Comparison of ENCODE assay signal across 8 mouse cellular contexts in the genomic region with DNA sequence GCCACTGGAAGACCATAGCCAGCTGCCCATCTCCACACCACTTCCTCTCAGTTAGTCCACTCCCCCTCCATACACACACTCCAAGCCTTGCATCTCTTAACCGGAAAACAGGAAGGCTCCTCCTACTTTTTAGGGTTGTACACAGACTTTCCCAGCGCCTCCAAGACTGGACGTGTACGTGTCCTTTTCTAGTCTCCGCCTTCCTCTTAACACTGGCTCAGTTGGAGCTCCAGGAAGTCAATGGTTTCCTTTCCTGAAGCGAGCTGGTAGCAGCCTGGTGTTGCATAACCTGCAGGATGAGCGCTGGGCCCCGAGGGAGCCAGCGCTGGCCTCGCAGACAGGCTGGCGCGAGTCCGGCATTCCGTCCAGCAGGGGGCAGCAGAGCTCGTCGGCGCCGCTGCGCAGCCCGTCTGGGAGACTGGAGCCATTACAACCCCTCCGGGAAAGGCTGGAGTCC.
A peak's percentile ranks its signal among the peaks of the same experiment; 100 is the strongest.
DNase-seq lines count a peak whose midpoint lies in the region; ATAC-seq and TF ChIP-seq lines count a peak whose summit lies in the region.

No protein-coding gene starts in this region.

- H3K79me2 ChIP-seq in myocyte (ENCODE audit: control insufficient read depth, insufficient read depth): no peaks in the 10 kb centered on the region

- H3K9me3 ChIP-seq in forebrain, embryonic 10.5 days: no peaks in the 10 kb centered on the region
- no peaks in the 10 kb centered on the region for H3K9me3 ChIP-seq in heart, embryonic 14.5 days (ENCODE audit: control insufficient read depth, low read length)
- no peaks in the 10 kb centered on the region for H3K9me3 ChIP-seq in liver, embryonic 11.5 days (ENCODE audit: control insufficient read depth, low read length)

- no peaks in the 10 kb centered on the region for H3K36me3 ChIP-seq in forebrain, embryonic 10.5 days (replicated peaks)
- no peaks in the 10 kb centered on the region for H3K36me3 ChIP-seq in heart, embryonic 14.5 days (ENCODE audit: control insufficient read depth, insufficient read depth, low read length)
- no peaks in the 10 kb centered on the region for H3K36me3 ChIP-seq in liver, embryonic 11.5 days (ENCODE audit: control insufficient read depth, insufficient read depth, low read length)
- H3K36me3 ChIP-seq in myocyte (ENCODE audit: control insufficient read depth, insufficient read depth): no peaks in the 10 kb centered on the region

- peak; percentile 58 to 62 for DNase-seq in CD8-positive naive resting alpha-beta T cell, adult 2 months (ENCODE audit: low read depth in 2 of 2, low spot score in 2 of 2)
- peak; percentile 66 for DNase-seq in c-Kit-positive CD71-negative TER-119-negative erythroid progenitor cells, embryonic 14.5 days (ENCODE audit: low read depth)
- peak; percentile 91 for DNase-seq in forebrain, embryonic 10.5 days (ENCODE audit: extremely low spot score, low spot score)
- DNase-seq in kidney, postnatal 10 days: peak; percentile 97
- peak; percentile 93 for DNase-seq in liver, embryonic 11.5 days (ENCODE audit: low spot score)
- peak; percentile 80 to 94 for DNase-seq in spleen, postnatal 4 days (ENCODE audit: low spot score in 2 of 2)

- ATAC-seq in heart, embryonic 14.5 days (ENCODE audit: insufficient number of reproducible peaks, insufficient read depth, low FRiP score, low read depth): peak; percentile 87
- peak; percentile 85 for ATAC-seq in liver, embryonic 11.5 days (replicated peaks; ENCODE audit: low FRiP score)

- H3K27me3 ChIP-seq in forebrain, embryonic 10.5 days (ENCODE audit: poor library complexity, severe bottlenecking): peaks cover 6% of the 10 kb centered on the region
- no peaks in the 10 kb centered on the region for H3K27me3 ChIP-seq in heart, embryonic 14.5 days (ENCODE audit: control insufficient read depth, insufficient read depth, low read length)
- no peaks in the 10 kb centered on the region for H3K27me3 ChIP-seq in liver, embryonic 11.5 days (replicated peaks; ENCODE audit: control insufficient read depth, insufficient read depth, low read length)
- H3K27me3 ChIP-seq in myocyte (ENCODE audit: control insufficient read depth, insufficient read depth, insufficient read length): no peaks in the 10 kb centered on the region

- H3K4me2 ChIP-seq in heart, embryonic 14.5 days (ENCODE audit: low read length): peak overlapping the region; percentile 46
- peak overlapping the region; percentile 50 for H3K4me2 ChIP-seq in liver, embryonic 11.5 days
- peak overlapping the region; percentile 57 for H3K4me2 ChIP-seq in myocyte (ENCODE audit: low read depth)

- no peak overlapping the region for H3K9ac ChIP-seq in heart, embryonic 14.5 days (ENCODE audit: low read length)
- H3K9ac ChIP-seq in liver, embryonic 11.5 days (ENCODE audit: low read depth, low read length): no peak overlapping the region

- peak overlapping the region; percentile 75 for H3K27ac ChIP-seq in forebrain, embryonic 10.5 days
- H3K27ac ChIP-seq in heart, embryonic 14.5 days (replicated peaks in 1 of 2; ENCODE audit: control insufficient read depth in 1 of 2, insufficient read depth in 1 of 2, low read depth in 2 of 2, low read length in 2 of 2): peak overlapping the region; percentile 54 to 64
- no peak overlapping the region for H3K27ac ChIP-seq in liver, embryonic 11.5 days (ENCODE audit: low read depth, low read length)

- H3ac ChIP-seq in myocyte (ENCODE audit: control insufficient read depth, insufficient read length): no peak overlapping the region

- WGBS in forebrain, embryonic 10.5 days: 3% methylated on average over 21 of the region's 21 CpGs
- WGBS in heart, embryonic 14.5 days: 2% methylated on average over 21 of the region's 21 CpGs
- 1% methylated on average over 21 of the region's 21 CpGs for WGBS in liver, embryonic 11.5 days

- TF ChIP-seq POLR2A in myocyte (IDR thresholded peaks at IDR 0.05; ENCODE audit: insufficient read length, low read depth): no peak

- H3K4me1 ChIP-seq in forebrain, embryonic 10.5 days: peaks cover 37% of the 10 kb centered on the region
- peaks cover 15 to 36% of the 10 kb centered on the region in 2 experiments for H3K4me1 ChIP-seq in heart, embryonic 14.5 days (ENCODE audit: control insufficient read depth in 2 of 2, insufficient read depth in 2 of 2, low read length in 2 of 2)
- no peaks in the 10 kb centered on the region for H3K4me1 ChIP-seq in liver, embryonic 11.5 days (replicated peaks; ENCODE audit: control insufficient read depth, insufficient read depth, low read length)

- peak overlapping the region; percentile 35 for H3K4me3 ChIP-seq in forebrain, embryonic 10.5 days
- H3K4me3 ChIP-seq in heart, embryonic 14.5 days (ENCODE audit: control insufficient read depth in 1 of 2, insufficient read depth in 1 of 2, low read depth in 1 of 2, low read length in 2 of 2): peak overlapping the region; percentile 1 to 22; a peak in 3 of 4 replicates
- no peak overlapping the region for H3K4me3 ChIP-seq in liver, embryonic 11.5 days (ENCODE audit: low read depth, low read length)
- no peak overlapping the region for H3K4me3 ChIP-seq in myocyte

TF ChIP-seq in myocyte, 11 proteins besides CTCF, POLR2A, EP300 and RAD21:
- no peak for TF ChIP-seq TCF3 (IDR thresholded peaks at IDR 0.05; ENCODE audit: insufficient read length, low read depth)
- TF ChIP-seq POLR2AphosphoS2 (IDR thresholded peaks at IDR 0.05; ENCODE audit: insufficient read length, low read depth): no peak
- no peak for TF ChIP-seq USF1 (IDR thresholded peaks at IDR 0.05; ENCODE audit: low read depth)
- TF ChIP-seq E2F4 (IDR thresholded peaks at IDR 0.05; ENCODE audit: insufficient read depth): no peak
- TF ChIP-seq MYOD1 (IDR thresholded peaks at IDR 0.05; ENCODE audit: control insufficient read depth in 1 of 3, insufficient read length in 2 of 3, low read depth in 2 of 3): peak in 1 of 3 experiments; percentile 3
- no peak for TF ChIP-seq MYOG (IDR thresholded peaks at IDR 0.05; ENCODE audit: control insufficient read depth in 1 of 3, insufficient read depth in 1 of 3, insufficient read length in 2 of 3, low read depth in 2 of 3)
- no peak for TF ChIP-seq TCF12 (IDR thresholded peaks at IDR 0.05; ENCODE audit: insufficient read depth, poor library complexity, severe bottlenecking)
- no peak for TF ChIP-seq MAX (IDR thresholded peaks at IDR 0.05; ENCODE audit: low read depth)
- TF ChIP-seq REST (IDR thresholded peaks at IDR 0.05; ENCODE audit: insufficient read depth, insufficient read length): no peak
- TF ChIP-seq SRF (IDR thresholded peaks at IDR 0.05; ENCODE audit: control insufficient read depth, insufficient read length, low read depth): no peak
- peak; percentile 82 for TF ChIP-seq CEBPB (IDR thresholded peaks at IDR 0.05; ENCODE audit: insufficient read depth, poor library complexity, severe bottlenecking)
TF ChIP-seq in myocyte: peak in this region for 2.

Comparison
In these comparisons a context has a peak if more than half of its experiments do, and no peak if none do; other contexts are left out.
1. H3K4me3 ChIP-seq: peak in forebrain, embryonic 10.5 days (single experiment) and heart, embryonic 14.5 days (2 of 2); none in liver, embryonic 11.5 days (single experiment) and myocyte (single experiment).
2. Peak in every context shown above with its lines, with median percentiles within 50 percentile points of each other: DNase-seq and H3K4me2 ChIP-seq.